Mouse (Mus musculus): ENCODE measurements at regions not wholly inside any gene's neighbourhood (a gene's known extent, or its start where the extent isn't known, plus 50 kb on each side); places are given as distances from the start of the nearest gene placed in this dataset.

GRCm38 (mm10) chr7:115274836-115275235 is 531.3 kb downstream of the Insc start:
- Histone ChIP-seq H3K4me2 (ENCODE audit: low read depth, low read length) (no peak overlapping the region), H3K4me3 (replicated peaks; ENCODE audit: low read length) (no peak overlapping the region), H3K4me1 (ENCODE audit: control insufficient read depth, insufficient read depth, low read length) (peaks cover 5% of the 10 kb centered on the region; the same call in 1 of the 2 replicates), H3K36me3 (ENCODE audit: control insufficient read depth, insufficient read depth, low read length) (no peaks in the 10 kb centered on the region), H3K27ac (ENCODE audit: low read length) (no peak overlapping the region), H3K9ac (ENCODE audit: low read length) (no peak overlapping the region), H3K9me3 (replicated peaks; ENCODE audit: control insufficient read depth, low read length) (no peaks in the 10 kb centered on the region), H3K27me3 (ENCODE audit: control insufficient read depth, insufficient read depth, low read length) (no peaks in the 10 kb centered on the region)
- peak; percentile 47 for ATAC-seq (ENCODE audit: insufficient read depth, low FRiP score)
- WGBS = 28% methylated on average over 3 of the region's 3 CpGs

GRCm38 (mm10) chr7:115290801-115291417 is 547.4 kb downstream of the Insc start:
- Histone ChIP-seq H3K9ac (ENCODE audit: low read length) (no peak overlapping the region), H3K9me3 (replicated peaks; ENCODE audit: control insufficient read depth, low read length) (no peaks in the 10 kb centered on the region), H3K4me3 (replicated peaks; ENCODE audit: low read length) (no peak overlapping the region), H3K27ac (ENCODE audit: low read length) (no peak overlapping the region), H3K36me3 (ENCODE audit: control insufficient read depth, insufficient read depth, low read length) (no peaks in the 10 kb centered on the region), H3K4me2 (ENCODE audit: low read depth, low read length) (no peak overlapping the region), H3K4me1 (ENCODE audit: control insufficient read depth, insufficient read depth, low read length) (no peaks in the 10 kb centered on the region), H3K27me3 (ENCODE audit: control insufficient read depth, insufficient read depth, low read length) (no peaks in the 10 kb centered on the region)
- WGBS = 61% methylated on average over 7 of the region's 7 CpGs
- ATAC-seq (ENCODE audit: insufficient read depth, low FRiP score) = no peak

GRCm38 (mm10) chr7:115294655-115295230 is 551.2 kb downstream of the Insc start:
- H3K4me2 ChIP-seq (ENCODE audit: low read depth, low read length) = no peak overlapping the region
- no peak overlapping the region for H3K9ac ChIP-seq (ENCODE audit: low read length)
- no peaks in the 10 kb centered on the region for H3K36me3 ChIP-seq (ENCODE audit: control insufficient read depth, insufficient read depth, low read length)
- no peaks in the 10 kb centered on the region for H3K27me3 ChIP-seq (ENCODE audit: control insufficient read depth, insufficient read depth, low read length)
- no peak for ATAC-seq (ENCODE audit: insufficient read depth, low FRiP score)
- no peak overlapping the region for H3K27ac ChIP-seq (ENCODE audit: low read length)
- H3K4me3 ChIP-seq (replicated peaks; ENCODE audit: low read length) = no peak overlapping the region
- WGBS = 56% methylated on average over 10 of the region's 10 CpGs
- no peaks in the 10 kb centered on the region for H3K4me1 ChIP-seq (ENCODE audit: control insufficient read depth, insufficient read depth, low read length)
- H3K9me3 ChIP-seq (replicated peaks; ENCODE audit: control insufficient read depth, low read length) = no peaks in the 10 kb centered on the region

GRCm38 (mm10) chr7:115300241-115300640 is 556.7 kb downstream of the Insc start:
- no peaks in the 10 kb centered on the region for H3K27me3 ChIP-seq (ENCODE audit: control insufficient read depth, insufficient read depth, low read length)
- H3K4me1 ChIP-seq (ENCODE audit: control insufficient read depth, insufficient read depth, low read length) = no peaks in the 10 kb centered on the region; the same call in 1 of the 2 replicates
- H3K9ac ChIP-seq (ENCODE audit: low read length) = no peak overlapping the region
- no peak overlapping the region for H3K4me2 ChIP-seq (ENCODE audit: low read depth, low read length)
- no peak overlapping the region for H3K27ac ChIP-seq (ENCODE audit: low read length)
- no peaks in the 10 kb centered on the region for H3K36me3 ChIP-seq (ENCODE audit: control insufficient read depth, insufficient read depth, low read length)
- no peak overlapping the region for H3K4me3 ChIP-seq (replicated peaks; ENCODE audit: low read length)
- WGBS = 69% methylated on average over 8 of the region's 8 CpGs
- no peak for ATAC-seq (ENCODE audit: insufficient read depth, low FRiP score)
- no peaks in the 10 kb centered on the region for H3K9me3 ChIP-seq (replicated peaks; ENCODE audit: control insufficient read depth, low read length)

GRCm38 (mm10) chr7:115308377-115308776 is 564.9 kb downstream of the Insc start:
- Histone ChIP-seq H3K27ac (ENCODE audit: low read length) (no peak overlapping the region), H3K27me3 (ENCODE audit: control insufficient read depth, insufficient read depth, low read length) (no peaks in the 10 kb centered on the region), H3K9me3 (replicated peaks; ENCODE audit: control insufficient read depth, low read length) (no peaks in the 10 kb centered on the region), H3K36me3 (ENCODE audit: control insufficient read depth, insufficient read depth, low read length) (no peaks in the 10 kb centered on the region), H3K9ac (ENCODE audit: low read length) (no peak overlapping the region), H3K4me3 (replicated peaks; ENCODE audit: low read length) (no peak overlapping the region), H3K4me1 (ENCODE audit: control insufficient read depth, insufficient read depth, low read length) (0 out of 2 replicates have a peak, but pooled peaks cover 3% of the 10 kb centered on the region), H3K4me2 (ENCODE audit: low read depth, low read length) (no peak overlapping the region)
- 59% methylated on average over 4 of the region's 4 CpGs for WGBS
- no peak for ATAC-seq (ENCODE audit: insufficient read depth, low FRiP score)

- Histone ChIP-seq H3K4me1 (ENCODE audit: control insufficient read depth, insufficient read depth, low read length) (0 out of 2 replicates have a peak, but pooled peaks cover 3% of the 10 kb centered on the region), H3K36me3 (ENCODE audit: control insufficient read depth, insufficient read depth, low read length) (no peaks in the 10 kb centered on the region), H3K27me3 (ENCODE audit: control insufficient read depth, insufficient read depth, low read length) (no peaks in the 10 kb centered on the region), H3K27ac (ENCODE audit: low read length) (peak overlapping the region; percentile 60), H3K9me3 (replicated peaks; ENCODE audit: control insufficient read depth, low read length) (no peaks in the 10 kb centered on the region), H3K9ac (ENCODE audit: low read length) (no peak overlapping the region), H3K4me3 (replicated peaks; ENCODE audit: low read length) (no peak overlapping the region), H3K4me2 (ENCODE audit: low read depth, low read length) (no peak overlapping the region)
- ATAC-seq (ENCODE audit: insufficient read depth, low FRiP score) = peak; percentile 72; the same call in 1 of the 2 replicates
- 47% methylated on average over 5 of the region's 5 CpGs for WGBS
These were observed 567.1 kb downstream of the Insc start for GRCm38 (mm10) chr7:115310400-115311225.

GRCm38 (mm10) chr7:115319504-115319903 is 576.0 kb downstream of the Insc start:
- 78% methylated on average over 4 of the region's 4 CpGs for WGBS
- H3K36me3 ChIP-seq (ENCODE audit: control insufficient read depth, insufficient read depth, low read length) = no peaks in the 10 kb centered on the region
- H3K4me3 ChIP-seq (replicated peaks; ENCODE audit: low read length) = no peak overlapping the region
- H3K9me3 ChIP-seq (replicated peaks; ENCODE audit: control insufficient read depth, low read length) = no peaks in the 10 kb centered on the region
- H3K9ac ChIP-seq (ENCODE audit: low read length) = no peak overlapping the region
- H3K4me2 ChIP-seq (ENCODE audit: low read depth, low read length) = no peak overlapping the region
- no peaks in the 10 kb centered on the region for H3K4me1 ChIP-seq (ENCODE audit: control insufficient read depth, insufficient read depth, low read length)
- ATAC-seq (ENCODE audit: insufficient read depth, low FRiP score) = no peak
- H3K27ac ChIP-seq (ENCODE audit: low read length) = no peak overlapping the region
- H3K27me3 ChIP-seq (ENCODE audit: control insufficient read depth, insufficient read depth, low read length) = no peaks in the 10 kb centered on the region

- H3K4me3 ChIP-seq (replicated peaks; ENCODE audit: low read length) = no peak overlapping the region
- H3K4me2 ChIP-seq (ENCODE audit: low read depth, low read length) = no peak overlapping the region
- no peaks in the 10 kb centered on the region for H3K27me3 ChIP-seq (ENCODE audit: control insufficient read depth, insufficient read depth, low read length)
- H3K4me1 ChIP-seq (ENCODE audit: control insufficient read depth, insufficient read depth, low read length) = no peaks in the 10 kb centered on the region
- ATAC-seq (ENCODE audit: insufficient read depth, low FRiP score) = peak; percentile 40; the same call in 1 of the 2 replicates
- H3K36me3 ChIP-seq (ENCODE audit: control insufficient read depth, insufficient read depth, low read length) = no peaks in the 10 kb centered on the region
- peak overlapping the region; percentile 58; the same call in 1 of the 2 replicates for H3K27ac ChIP-seq (ENCODE audit: low read length)
- H3K9ac ChIP-seq (ENCODE audit: low read length) = no peak overlapping the region
- WGBS = 60% methylated on average over 5 of the region's 5 CpGs
- no peaks in the 10 kb centered on the region for H3K9me3 ChIP-seq (replicated peaks; ENCODE audit: control insufficient read depth, low read length)
These were observed 579.5 kb downstream of the Insc start for GRCm38 (mm10) chr7:115322989-115323388.

- Histone ChIP-seq H3K4me3 (replicated peaks; ENCODE audit: low read length) (no peak overlapping the region), H3K9ac (ENCODE audit: low read length) (no peak overlapping the region), H3K4me2 (ENCODE audit: low read depth, low read length) (no peak overlapping the region), H3K27me3 (ENCODE audit: control insufficient read depth, insufficient read depth, low read length) (no peaks in the 10 kb centered on the region), H3K36me3 (ENCODE audit: control insufficient read depth, insufficient read depth, low read length) (no peaks in the 10 kb centered on the region), H3K4me1 (ENCODE audit: control insufficient read depth, insufficient read depth, low read length) (no peaks in the 10 kb centered on the region), H3K9me3 (replicated peaks; ENCODE audit: control insufficient read depth, low read length) (no peaks in the 10 kb centered on the region), H3K27ac (ENCODE audit: low read length) (no peak overlapping the region)
- 56% methylated on average over 3 of the region's 3 CpGs for WGBS
- no peak for ATAC-seq (ENCODE audit: insufficient read depth, low FRiP score)
These were observed 584.8 kb downstream of the Insc start for GRCm38 (mm10) chr7:115328300-115328699.

Data from stomach, embryonic 16.5 days (tissue).